Mouse (Mus musculus) myocyte (in vitro differentiated cells): Measurements from ENCODE around the gene Psen2. TPM values are rescaled to one million over a fixed set of nuclear protein-coding genes. Genes with fewer than 3 reads are reported as not detected.

Source experiments
- H3K27me3 ChIP-seq: one replicate; pipeline ENCODE4 v1.6.1; 2011; ENCODE audit not compliant: control insufficient read depth, insufficient read depth, insufficient read length
- H3K36me3 ChIP-seq: one replicate; pipeline ENCODE4 v1.6.1; 2011; ENCODE audit not compliant: control insufficient read depth, insufficient read depth
- H3K4me2 ChIP-seq: one replicate; pipeline ENCODE4 v1.6.1; 2011; ENCODE audit warnings: low read depth, control low read depth
- H3K4me3 ChIP-seq: one replicate; pipeline ENCODE4 v1.5.1; 2011; ENCODE audit warnings: mild to moderate bottlenecking, control low read depth, moderate library complexity
- H3K79me2 ChIP-seq: one replicate; pipeline ENCODE4 v1.6.1; 2011; ENCODE audit not compliant: control insufficient read depth, insufficient read depth
- H3ac ChIP-seq: one replicate; pipeline ENCODE4 v1.6.1; 2011; ENCODE audit not compliant: control insufficient read depth, insufficient read length
- CEBPB ChIP-seq: IDR thresholded peaks from 2 replicates; pipeline ENCODE4 v1.6.1; 2011; ENCODE audit warnings: mild to moderate bottlenecking, moderate library complexity; ENCODE audit not compliant: poor library complexity, insufficient read depth, severe bottlenecking
- E2F4 ChIP-seq: IDR thresholded peaks from one replicate; pipeline ENCODE4 v1.6.1; 2011; ENCODE audit warnings: mild to moderate bottlenecking, control low read depth, moderate library complexity; ENCODE audit not compliant: insufficient read depth
- MAX ChIP-seq: IDR thresholded peaks from one replicate; pipeline ENCODE4 v1.6.1; 2011; ENCODE audit warnings: low read depth, mild to moderate bottlenecking, control low read depth
- MYOD1 ChIP-seq, 3 experiments: IDR thresholded peaks; one replicate each; pipeline ENCODE4 v1.6.1; 2011; ENCODE audit warnings: control low read depth in 2 of 3, low read depth in 2 of 3, mild to moderate bottlenecking in 2 of 3, moderate library complexity in 1 of 3; ENCODE audit not compliant: insufficient read length in 2 of 3, control insufficient read depth in 1 of 3
- MYOG ChIP-seq, 3 experiments: IDR thresholded peaks; one replicate each; pipeline ENCODE4 v1.6.1; 2011; ENCODE audit warnings: control low read depth in 2 of 3, low read depth in 2 of 3, mild to moderate bottlenecking in 2 of 3; ENCODE audit not compliant: insufficient read length in 2 of 3, control insufficient read depth in 1 of 3, insufficient read depth in 1 of 3
- POLR2A ChIP-seq: IDR thresholded peaks from one replicate; pipeline ENCODE4 v1.6.1; 2011; ENCODE audit warnings: low read depth, mild to moderate bottlenecking, control low read depth, moderate library complexity; ENCODE audit not compliant: insufficient read length
- POLR2AphosphoS2 ChIP-seq: IDR thresholded peaks from one replicate; pipeline ENCODE4 v1.6.1; 2011; ENCODE audit warnings: low read depth, control low read depth; ENCODE audit not compliant: insufficient read length
- REST ChIP-seq: IDR thresholded peaks from one replicate; pipeline ENCODE4 v1.6.1; 2011; ENCODE audit warnings: mild to moderate bottlenecking, control low read depth, moderate library complexity; ENCODE audit not compliant: insufficient read depth, insufficient read length
- SRF ChIP-seq: IDR thresholded peaks from one replicate; pipeline ENCODE4 v1.6.1; 2011; ENCODE audit warnings: low read depth; ENCODE audit not compliant: control insufficient read depth, insufficient read length
- TCF12 ChIP-seq: IDR thresholded peaks from one replicate; pipeline ENCODE4 v1.6.1; 2011; ENCODE audit warnings: mild to moderate bottlenecking, control low read depth; ENCODE audit not compliant: poor library complexity, insufficient read depth, severe bottlenecking
- TCF3 ChIP-seq: IDR thresholded peaks from one replicate; pipeline ENCODE4 v1.6.1; 2011; ENCODE audit warnings: low read depth, control low read depth; ENCODE audit not compliant: insufficient read length
- USF1 ChIP-seq: IDR thresholded peaks from one replicate; pipeline ENCODE4 v1.6.1; 2011; ENCODE audit warnings: low read depth, mild to moderate bottlenecking, control low read depth, moderate library complexity
- polyA plus RNA-seq: library from polyadenylated mRNA; unstranded; fragments of >200 nt; fragmentation: generic; extraction: Trizol; gene quantifications from one replicate; pipeline ENCODE4 v1.2.1, GENCODE M21; 2012; ENCODE audit warnings: missing spikeins

The Psen2 gene
- polyA plus RNA-seq, result 28.6 TPM

GRCm38 (mm10) chr1:180263364-180263997, at the start of gene Psen2:
Gene Psen2, minus strand, starts transcription at chr1:180263438.
- H3ac ChIP-seq, result no peak within 1 kb of the TSS
- peaks cover 13% of the 10 kb centered on the region for H3K27me3 ChIP-seq
- no peaks in the 10 kb centered on the region for H3K79me2 ChIP-seq
- H3K4me3 ChIP-seq, result no peak within 1 kb of the TSS
- H3K4me2 ChIP-seq, result peak within 1 kb of the TSS; percentile 42
- TF ChIP-seq CEBPB (peak; percentile 97), TCF12 (no peak), POLR2A (no peak)
- H3K36me3 ChIP-seq, result no peaks in the 10 kb centered on the region

GRCm38 (mm10) chr1:180312792-180313311, 49.6 kb upstream of the Psen2 start:
- peak overlapping the region; percentile 89 for H3K4me2 ChIP-seq
- TF ChIP-seq MYOG (IDR thresholded peaks at IDR 0.05; ENCODE audit: control insufficient read depth in 1 of 3, insufficient read depth in 1 of 3, insufficient read length in 2 of 3, low read depth in 2 of 3) (peak in 1 of 3 experiments; percentile 55), TCF12 (no peak), MYOD1 (IDR thresholded peaks at IDR 0.05; ENCODE audit: control insufficient read depth in 1 of 3, insufficient read length in 2 of 3, low read depth in 2 of 3) (peak; percentile 17 to 57 (median 23)), USF1 (peak; percentile 71), POLR2AphosphoS2 (no peak), SRF (peak; percentile 13), POLR2A (no peak), CEBPB (no peak)
- H3K79me2 ChIP-seq, result no peaks in the 10 kb centered on the region
- no peaks in the 10 kb centered on the region for H3K27me3 ChIP-seq
- H3K4me3 ChIP-seq, result no peak overlapping the region
- H3ac ChIP-seq, result no peak overlapping the region
- no peaks in the 10 kb centered on the region for H3K36me3 ChIP-seq

- no peak for TF ChIP-seq TCF12
- TF ChIP-seq USF1, result no peak
- no peak for TF ChIP-seq CEBPB
- TF ChIP-seq SRF, result no peak
- no peak for TF ChIP-seq E2F4
- no peak for TF ChIP-seq REST
- TF ChIP-seq MYOD1 (IDR thresholded peaks at IDR 0.05; ENCODE audit: control insufficient read depth in 1 of 3, insufficient read length in 2 of 3, low read depth in 2 of 3), result no peak
- no peak for TF ChIP-seq MAX
- no peak for TF ChIP-seq TCF3
- no peak for TF ChIP-seq POLR2A
- no peak for TF ChIP-seq POLR2AphosphoS2
- no peak for TF ChIP-seq MYOG (IDR thresholded peaks at IDR 0.05; ENCODE audit: control insufficient read depth in 1 of 3, insufficient read depth in 1 of 3, insufficient read length in 2 of 3, low read depth in 2 of 3)
These were observed 49.0 kb upstream of the Psen2 start for GRCm38 (mm10) chr1:180312286-180312685.

GRCm38 (mm10) chr1:180308897-180309296, 45.7 kb upstream of the Psen2 start:
- H3K36me3 ChIP-seq, result no peaks in the 10 kb centered on the region
- TF ChIP-seq TCF3 (no peak), MYOG (IDR thresholded peaks at IDR 0.05; ENCODE audit: control insufficient read depth in 1 of 3, insufficient read depth in 1 of 3, insufficient read length in 2 of 3, low read depth in 2 of 3) (no peak), MYOD1 (IDR thresholded peaks at IDR 0.05; ENCODE audit: control insufficient read depth in 1 of 3, insufficient read length in 2 of 3, low read depth in 2 of 3) (no peak), E2F4 (no peak), CEBPB (no peak), REST (no peak), USF1 (no peak), MAX (no peak), TCF12 (no peak), SRF (no peak), POLR2AphosphoS2 (no peak), POLR2A (no peak)

More at GRCm38 (mm10) chr1:180312286-180312685, 49.0 kb upstream of the Psen2 start:
- Histone ChIP-seq H3K4me2 (peak overlapping the region; percentile 89), H3K36me3 (no peaks in the 10 kb centered on the region), H3K79me2 (no peaks in the 10 kb centered on the region), H3K4me3 (no peak overlapping the region), H3ac (no peak overlapping the region), H3K27me3 (no peaks in the 10 kb centered on the region)

GRCm38 (mm10) chr1:180307661-180308060, 44.4 kb upstream of the Psen2 start:
- H3K4me3 ChIP-seq, result no peak overlapping the region
- no peaks in the 10 kb centered on the region for H3K36me3 ChIP-seq
- H3ac ChIP-seq, result no peak overlapping the region
- TF ChIP-seq USF1, result no peak
- no peak for TF ChIP-seq MYOG (IDR thresholded peaks at IDR 0.05; ENCODE audit: control insufficient read depth in 1 of 3, insufficient read depth in 1 of 3, insufficient read length in 2 of 3, low read depth in 2 of 3)
- TF ChIP-seq MAX, result no peak
- TF ChIP-seq MYOD1 (IDR thresholded peaks at IDR 0.05; ENCODE audit: control insufficient read depth in 1 of 3, insufficient read length in 2 of 3, low read depth in 2 of 3), result no peak
- no peak for TF ChIP-seq REST
- no peak for TF ChIP-seq POLR2A
- no peak for TF ChIP-seq TCF12
- TF ChIP-seq POLR2AphosphoS2, result no peak
- TF ChIP-seq TCF3, result no peak
- TF ChIP-seq SRF, result no peak
- TF ChIP-seq E2F4, result no peak
- no peak for TF ChIP-seq CEBPB
- no peak overlapping the region for H3K4me2 ChIP-seq
- H3K27me3 ChIP-seq, result no peaks in the 10 kb centered on the region
- no peaks in the 10 kb centered on the region for H3K79me2 ChIP-seq

More at GRCm38 (mm10) chr1:180308897-180309296, 45.7 kb upstream of the Psen2 start:
- H3K79me2 ChIP-seq, result no peaks in the 10 kb centered on the region
- H3K4me2 ChIP-seq, result no peak overlapping the region
- H3K27me3 ChIP-seq, result no peaks in the 10 kb centered on the region
- no peak overlapping the region for H3K4me3 ChIP-seq
- no peak overlapping the region for H3ac ChIP-seq
